Comparison of ENCODE assay signal across 8 mouse cellular contexts in genomic region chrX:48452931-48453673, GRCm38 (mm10). TPM values are rescaled to one million over a fixed set of nuclear protein-coding genes. Genes with fewer than 3 reads are reported as not detected.
DNase-seq lines count a peak whose midpoint lies in the region; ATAC-seq and TF ChIP-seq lines count a peak whose summit lies in the region.

No protein-coding gene starts in this region.

- no peak for ATAC-seq in embryonic facial prominence, embryonic 13.5 days (ENCODE audit: insufficient number of reproducible peaks, insufficient read depth, low FRiP score, low TSS enrichment, low read depth)
- ATAC-seq in hindbrain, embryonic 12.5 days (ENCODE audit: low FRiP score) = peak; percentile 42
- ATAC-seq in liver, embryonic 14.5 days (ENCODE audit: insufficient read depth) = peak; percentile 30; the same call in 1 of the 2 replicates
- ATAC-seq in neural tube, embryonic 14.5 days (ENCODE audit: low read depth) = no peak

- no peaks in the 10 kb centered on the region for H3K9me3 ChIP-seq in embryonic facial prominence, embryonic 13.5 days
- H3K9me3 ChIP-seq in hindbrain, embryonic 12.5 days (replicated peaks) = 0 out of 2 replicates have a peak, but pooled peaks cover 3% of the 10 kb centered on the region
- H3K9me3 ChIP-seq in liver, embryonic 14.5 days (ENCODE audit: control insufficient read depth, low read length) = no peaks in the 10 kb centered on the region
- no peaks in the 10 kb centered on the region for H3K9me3 ChIP-seq in neural tube, embryonic 14.5 days (ENCODE audit: control insufficient read depth, low read length)

- H3K4me3 ChIP-seq in embryonic facial prominence, embryonic 13.5 days = peak overlapping the region; percentile 52
- peak overlapping the region; percentile 39 for H3K4me3 ChIP-seq in hindbrain, embryonic 12.5 days
- H3K4me3 ChIP-seq in liver, embryonic 14.5 days (ENCODE audit: insufficient read depth in 1 of 2, low read depth in 2 of 2, low read length in 2 of 2) = peak overlapping the region; percentile 63 to 67
- H3K4me3 ChIP-seq in neural tube, embryonic 14.5 days (ENCODE audit: low read depth, low read length) = peak overlapping the region; percentile 28; the same call in 1 of the 2 replicates

- 31% methylated on average over 68 of the region's 71 CpGs for WGBS in embryonic facial prominence, embryonic 13.5 days
- WGBS in hindbrain, embryonic 12.5 days = 15% methylated on average over 62 of the region's 71 CpGs
- WGBS in liver, embryonic 14.5 days (ENCODE audit: insufficient replicate concordance) = 14% methylated on average over 48 of the region's 71 CpGs
- 15% methylated on average over 42 of the region's 71 CpGs for WGBS in neural tube, embryonic 14.5 days

- peak overlapping the region; percentile 58 for H3K4me2 ChIP-seq in embryonic facial prominence, embryonic 13.5 days
- peak overlapping the region; percentile 49 for H3K4me2 ChIP-seq in hindbrain, embryonic 12.5 days (replicated peaks)
- H3K4me2 ChIP-seq in liver, embryonic 14.5 days (ENCODE audit: low read depth) = peak overlapping the region; percentile 73
- H3K4me2 ChIP-seq in neural tube, embryonic 14.5 days (ENCODE audit: low read depth, low read length) = peak overlapping the region; percentile 37

- peaks cover 17% of the 10 kb centered on the region for H3K27me3 ChIP-seq in embryonic facial prominence, embryonic 13.5 days
- peaks cover 48% of the 10 kb centered on the region for H3K27me3 ChIP-seq in hindbrain, embryonic 12.5 days
- H3K27me3 ChIP-seq in liver, embryonic 14.5 days (ENCODE audit: control insufficient read depth, insufficient read depth, low read length) = no peaks in the 10 kb centered on the region
- peaks cover 2% of the 10 kb centered on the region; the same call in 1 of the 2 replicates for H3K27me3 ChIP-seq in neural tube, embryonic 14.5 days (ENCODE audit: control insufficient read depth, insufficient read depth, low read length)

- no peak for TF ChIP-seq CTCF in liver, embryonic 14.5 days (IDR thresholded peaks at IDR 0.05; ENCODE audit: low read depth)

- no peak overlapping the region for H3K27ac ChIP-seq in embryonic facial prominence, embryonic 13.5 days
- no peak overlapping the region for H3K27ac ChIP-seq in hindbrain, embryonic 12.5 days
- H3K27ac ChIP-seq in liver, embryonic 14.5 days = no peak overlapping the region
- no peak overlapping the region for H3K27ac ChIP-seq in neural tube, embryonic 14.5 days (ENCODE audit: low read depth, low read length)

- TF ChIP-seq EP300 in liver, embryonic 14.5 days (IDR thresholded peaks at IDR 0.05; ENCODE audit: low read depth) = no peak

- peak; percentile 45 for DNase-seq in ovary, postnatal 36 days (ENCODE audit: low spot score)
- no peak for DNase-seq in ovary, postnatal 14 days (ENCODE audit: low spot score)
- no peak for DNase-seq in liver, embryonic 14.5 days (ENCODE audit: low read depth in 3 of 3, low spot score in 3 of 3)
- DNase-seq in left cerebral cortex, postnatal 14 days (ENCODE audit: low spot score in 2 of 2) = no peak
- DNase-seq in left cerebral cortex, postnatal 25 days (ENCODE audit: low spot score in 2 of 2) = no peak

- peak overlapping the region; percentile 72 for H3K9ac ChIP-seq in embryonic facial prominence, embryonic 13.5 days
- no peak overlapping the region; the same call in 1 of the 2 replicates for H3K9ac ChIP-seq in hindbrain, embryonic 12.5 days
- H3K9ac ChIP-seq in liver, embryonic 14.5 days (replicated peaks) = peak overlapping the region; percentile 61
- no peak overlapping the region for H3K9ac ChIP-seq in neural tube, embryonic 14.5 days (replicated peaks; ENCODE audit: low read depth, low read length)

- intact Hi-C loops in left cerebral cortex, postnatal 14 days (cut with DNase I) = no loop called here
- intact Hi-C loops in left cerebral cortex, postnatal 25 days (cut with DNase I) = no loop called here

- no peaks in the 10 kb centered on the region for H3K4me1 ChIP-seq in embryonic facial prominence, embryonic 13.5 days
- H3K4me1 ChIP-seq in hindbrain, embryonic 12.5 days = no peaks in the 10 kb centered on the region
- H3K4me1 ChIP-seq in liver, embryonic 14.5 days (replicated peaks; ENCODE audit: control insufficient read depth in 2 of 2, insufficient read depth in 2 of 2, low read length in 1 of 2) = peaks cover 0 to 9% of the 10 kb centered on the region in 2 experiments; a peak in 3 of 4 replicates
- H3K4me1 ChIP-seq in neural tube, embryonic 14.5 days (ENCODE audit: control insufficient read depth, insufficient read depth, low read length) = no peaks in the 10 kb centered on the region

- H3K36me3 ChIP-seq in embryonic facial prominence, embryonic 13.5 days = no peaks in the 10 kb centered on the region
- H3K36me3 ChIP-seq in hindbrain, embryonic 12.5 days = no peaks in the 10 kb centered on the region
- H3K36me3 ChIP-seq in liver, embryonic 14.5 days (replicated peaks; ENCODE audit: control insufficient read depth, insufficient read depth, low read depth) = no peaks in the 10 kb centered on the region
- H3K36me3 ChIP-seq in neural tube, embryonic 14.5 days (ENCODE audit: control insufficient read depth, insufficient read depth, low read length) = no peaks in the 10 kb centered on the region

RNA-seq across cellular contexts. Expression of gene Elf4, which starts 9.8 kb away (rescaled TPM):
- polyA plus RNA-seq in embryonic facial prominence, embryonic 13.5 days (2015; fragmentation: Nextera tagmentation; extraction: Ambion mirVana) = 4.5 and 5.2 TPM in 2 replicates
- polyA plus RNA-seq in hindbrain, embryonic 12.5 days (2016; fragmentation: Nextera tagmentation; extraction: Ambion mirVana) = 2.1 and 2.9 TPM in 2 replicates
- 3.5 and 3.8 TPM in 2 replicates for polyA plus RNA-seq in liver, embryonic 14.5 days (2012; rRNA removed)
- polyA plus RNA-seq in liver, embryonic 14.5 days (2014; fragmentation: Nextera tagmentation; extraction: Ambion mirVana) = 2.5 and 2.6 TPM in 2 replicates
- 0.24 and 1.1 TPM in 2 replicates for polyA plus RNA-seq in neural tube, embryonic 14.5 days (2014; fragmentation: Nextera tagmentation; extraction: Ambion mirVana)
- 1 to 10 TPM in 1 of 2 experiments, under 1 TPM in 1; 0.87 to 1.2 TPM for total RNA-seq in left cerebral cortex, postnatal 14 days (2021)
- total RNA-seq in left cerebral cortex, postnatal 25 days (2021) = under 1 TPM; 0.69 to 0.71 TPM

Comparison
In these comparisons a context has a peak if more than half of its experiments do, and no peak if none do; other contexts are left out.
1. ATAC-seq: peak in hindbrain, embryonic 12.5 days (single experiment) and liver, embryonic 14.5 days (single experiment); none in embryonic facial prominence, embryonic 13.5 days (single experiment) and neural tube, embryonic 14.5 days (single experiment).
2. H3K9ac ChIP-seq: peak in embryonic facial prominence, embryonic 13.5 days (single experiment) and liver, embryonic 14.5 days (single experiment); none in hindbrain, embryonic 12.5 days (single experiment) and neural tube, embryonic 14.5 days (single experiment).
3. Peak in every context shown above with its lines, with median percentiles within 50 percentile points of each other: H3K4me2 ChIP-seq and H3K4me3 ChIP-seq.